Mouse (Mus musculus) layer of hippocampus, adult 2 months (tissue): ENCODE data around the gene Pklr. TPM values are rescaled to one million over a fixed set of nuclear protein-coding genes. Genes with fewer than 3 reads are reported as not detected.

Experiments used
- DNase-seq, 2 experiments: peaks; one replicate each; pipeline ENCODE4 v3.0.0; 2022; ENCODE audit warnings: low spot score in 2 of 2
- H3K27ac ChIP-seq: fragments of 200-600 bp; 2 replicates; pipeline ENCODE4 v1.8.1; 2022
- H3K4me3 ChIP-seq: fragments of 200-600 bp; 2 replicates; pipeline ENCODE4 v1.8.1; 2022; ENCODE audit warnings: mild to moderate bottlenecking
- CTCF ChIP-seq: fragments of 200-600 bp; conservative IDR thresholded peaks from 2 replicates; pipeline ENCODE4 v1.8.1; 2022; ENCODE audit warnings: antibody characterized with exemption, mild to moderate bottlenecking, moderate library complexity
- total RNA-seq, 2 experiments: library from RNA; stranded (reverse); gene quantifications; 2 replicates each; pipeline ENCODE4 v1.2.3; 2021

The Pklr gene
- total RNA-seq, 2 experiments from 2014 or later, result not detected

GRCm38 (mm10) chr3:89132285-89133062, 3.5 kb upstream of the Pklr start:
- peak; percentile 41 to 57 for DNase-seq
- TF ChIP-seq CTCF, result peak; percentile 68
- Histone ChIP-seq H3K4me3 (peak overlapping the region; percentile 55), H3K27ac (peak overlapping the region; percentile 63)

GRCm38 (mm10) chr3:89133063-89133450, 2.9 kb upstream of the Pklr start:
- DNase-seq, result no peak
- no peak overlapping the region for H3K4me3 ChIP-seq
- H3K27ac ChIP-seq, result peak overlapping the region; percentile 63; the same call in 1 of the 2 replicates
- TF ChIP-seq CTCF, result no peak

DNA sequence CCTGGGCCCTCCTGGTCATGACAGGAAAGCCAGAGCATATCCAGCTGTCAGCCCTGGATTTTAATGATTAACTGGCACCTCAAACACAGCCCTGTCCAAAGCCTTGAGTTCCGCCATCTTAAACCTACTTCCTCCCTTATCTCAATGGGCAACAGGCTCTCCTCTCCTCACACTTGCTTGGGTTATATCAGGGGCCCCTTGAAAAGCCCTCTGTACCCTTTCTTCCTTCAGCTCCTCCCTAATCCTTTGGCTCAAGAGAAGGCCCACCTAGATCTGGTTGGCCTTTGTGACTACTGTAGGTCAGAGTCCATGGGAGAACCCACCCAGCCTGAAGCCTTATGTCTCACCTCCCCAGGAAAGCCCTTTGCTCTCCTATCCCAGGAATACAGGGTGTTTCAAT, 2.2 kb upstream of the Pklr start:
- DNase-seq, result no peak
- no peak overlapping the region for H3K27ac ChIP-seq
- H3K4me3 ChIP-seq, result no peak overlapping the region
- TF ChIP-seq CTCF, result no peak

GRCm38 (mm10) chr3:89136365-89136764, 423 bp downstream of the Pklr start:
- H3K27ac ChIP-seq, result no peak overlapping the region
- TF ChIP-seq CTCF, result no peak
- H3K4me3 ChIP-seq, result no peak overlapping the region
- no peak for DNase-seq

DNA sequence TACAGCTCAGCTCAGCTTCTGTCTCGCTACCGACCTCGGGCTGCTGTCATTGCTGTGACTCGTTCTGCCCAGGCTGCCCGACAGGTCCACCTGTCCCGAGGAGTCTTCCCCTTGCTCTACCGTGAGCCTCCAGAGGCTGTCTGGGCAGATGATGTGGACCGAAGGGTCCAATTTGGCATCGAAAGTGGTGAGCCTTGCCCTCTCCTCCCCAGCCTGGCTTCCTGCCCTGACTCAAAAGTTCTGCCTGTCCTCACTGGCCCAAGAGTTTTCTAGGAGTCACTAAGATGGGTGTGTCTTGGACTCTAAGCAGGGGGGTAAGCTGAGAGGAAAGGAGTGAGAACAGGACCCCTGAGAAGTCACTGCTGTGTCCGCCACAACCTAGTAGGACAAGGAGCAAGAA, 8.9 kb downstream of the Pklr start:
- TF ChIP-seq CTCF, result no peak
- DNase-seq, result no peak
- Histone ChIP-seq H3K4me3 (no peak overlapping the region), H3K27ac (no peak overlapping the region)

GRCm38 (mm10) chr3:89145566-89145965, 9.6 kb downstream of the Pklr start:
- no peak for DNase-seq
- TF ChIP-seq CTCF, result no peak
- Histone ChIP-seq H3K4me3 (no peak overlapping the region), H3K27ac (no peak overlapping the region)

GRCm38 (mm10) chr3:89147101-89147978, 11.4 kb downstream of the Pklr start:
- H3K4me3 ChIP-seq, result no peak overlapping the region
- H3K27ac ChIP-seq, result no peak overlapping the region
- no peak for TF ChIP-seq CTCF
- DNase-seq, result no peak

GRCm38 (mm10) chr3:89147979-89148311, 12.0 kb downstream of the Pklr start:
- no peak for TF ChIP-seq CTCF
- Histone ChIP-seq H3K4me3 (no peak overlapping the region), H3K27ac (no peak overlapping the region)
- DNase-seq, result no peak

- Histone ChIP-seq H3K27ac (no peak overlapping the region), H3K4me3 (no peak overlapping the region)
- DNase-seq, result no peak
- no peak for TF ChIP-seq CTCF
These were observed 12.6 kb downstream of the Pklr start for GRCm38 (mm10) chr3:89148567-89148966.

DNA sequence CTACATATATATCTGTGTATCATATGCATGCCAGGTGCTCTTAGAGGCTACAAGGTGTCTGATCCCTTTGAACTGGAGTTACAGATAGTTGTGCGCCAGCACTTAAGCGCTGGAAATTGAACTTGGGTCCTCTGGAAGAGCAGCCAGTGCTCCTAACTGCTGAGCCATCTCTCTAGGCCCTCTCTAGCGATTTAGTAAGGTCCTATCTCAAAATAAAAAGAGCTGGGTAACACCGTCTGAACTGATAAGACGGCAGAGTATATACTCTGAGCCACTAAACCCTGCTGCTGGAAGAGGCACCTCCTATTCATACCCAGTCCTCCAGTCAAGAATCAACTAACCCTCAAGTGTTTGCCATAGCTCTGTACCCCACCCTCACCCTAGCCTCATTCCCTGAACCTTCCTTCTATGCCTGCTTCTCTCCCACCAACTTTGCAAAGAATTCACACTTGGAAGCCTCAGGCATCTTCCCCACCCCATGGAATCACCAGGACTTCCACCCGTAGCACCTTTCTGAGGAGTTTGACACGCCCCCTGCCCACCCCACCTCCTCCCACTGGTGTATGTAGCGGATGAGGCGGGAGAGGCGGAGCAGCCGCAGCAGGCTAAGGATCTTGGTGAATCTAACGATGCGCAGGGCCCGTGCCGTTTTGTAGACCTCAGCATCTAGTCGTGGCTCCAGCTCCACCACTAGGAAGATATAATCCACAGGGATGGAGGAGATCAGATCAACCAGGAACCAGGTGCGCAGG, 16.3 kb downstream of the Pklr start:
- no peak for DNase-seq
- Histone ChIP-seq H3K4me3 (no peak overlapping the region), H3K27ac (no peak overlapping the region)
- no peak for TF ChIP-seq CTCF

DNA sequence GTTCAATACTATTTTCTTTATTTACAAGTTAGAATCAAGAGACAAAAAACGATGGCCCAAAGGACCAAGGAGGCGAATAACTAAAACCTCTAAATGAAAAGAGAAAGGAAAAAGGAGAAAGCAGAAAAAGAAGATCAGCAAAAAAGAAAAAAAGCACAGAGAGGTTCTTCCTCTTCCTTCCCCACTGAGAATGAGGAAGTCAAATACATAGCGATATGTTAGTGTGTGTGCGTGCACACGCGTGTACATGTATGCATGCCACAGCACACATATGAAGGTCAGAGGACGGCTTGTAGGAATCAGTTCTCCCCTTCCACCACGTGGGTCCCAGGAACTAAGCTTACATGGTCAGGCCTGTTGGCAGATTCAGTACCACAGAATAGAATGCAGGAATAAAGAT, 21.0 kb downstream of the Pklr start:
- no peak for TF ChIP-seq CTCF
- no peak for DNase-seq

GRCm38 (mm10) chr3:89158651-89159050, 22.7 kb downstream of the Pklr start:
- H3K4me3 ChIP-seq, result no peak overlapping the region; the same call in 1 of the 2 replicates
- no peak overlapping the region for H3K27ac ChIP-seq
- no peak for DNase-seq
- no peak for TF ChIP-seq CTCF

More for the DNA sequence above, 21.0 kb downstream of the Pklr start:
- Histone ChIP-seq H3K27ac (no peak overlapping the region), H3K4me3 (no peak overlapping the region)

DNA sequence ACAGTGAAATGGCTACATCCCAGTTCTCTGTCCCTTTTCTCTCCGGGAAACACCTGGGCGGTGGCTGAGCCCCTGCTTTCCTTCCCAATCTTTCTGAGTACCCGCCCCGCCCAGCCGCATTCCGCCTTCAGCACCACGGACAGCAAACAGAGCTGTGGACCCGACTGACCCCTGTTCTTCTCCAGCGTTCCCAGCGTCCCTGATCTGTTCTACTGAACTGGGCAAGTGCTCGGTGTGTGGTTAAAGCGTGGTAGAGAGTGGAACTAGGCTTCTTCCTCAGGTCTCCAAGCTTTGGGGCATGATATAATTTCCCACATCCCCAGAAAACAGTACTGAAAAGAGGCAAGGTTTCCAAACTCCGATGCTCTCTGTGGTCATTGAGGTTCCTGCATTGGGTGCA, 23.3 kb downstream of the Pklr start:
- no peak for DNase-seq
- peak overlapping the region; percentile 62 for H3K4me3 ChIP-seq
- no peak overlapping the region for H3K27ac ChIP-seq
- no peak for TF ChIP-seq CTCF
